9 mouse cellular contexts compared by ENCODE assay signal in genomic region chr13:93299316-93299715, GRCm38 (mm10). TPM values are rescaled to one million over a fixed set of nuclear protein-coding genes. Genes with fewer than 3 reads are reported as not detected.
A peak's percentile ranks its signal among the peaks of the same experiment; 100 is the strongest.
DNase-seq lines count a peak whose midpoint lies in the region; ATAC-seq lines count a peak whose summit lies in the region.
"Had no signal": no experiment of that assay in that cellular context is flagged by ENCODE, and none has a peak within 500 bp of the region (broad histone marks: within the 10 kb centered on the region; RNA-seq: fewer than 3 reads in every experiment).

TSS of gene Homer1 (plus strand) at chr13:93299635.

- WGBS in heart, embryonic 14.5 days: 85% methylated on average over 5 of the region's 5 CpGs
- WGBS in limb, embryonic 12.5 days: 50% methylated on average over 5 of the region's 5 CpGs
- 83% methylated on average over 5 of the region's 5 CpGs for WGBS in kidney, embryonic 14.5 days

- no peaks in the 10 kb centered on the region for H3K9me3 ChIP-seq in heart, embryonic 14.5 days (ENCODE audit: control insufficient read depth, low read length)
- H3K9me3 ChIP-seq in limb, embryonic 12.5 days: no peaks in the 10 kb centered on the region
- H3K9me3 ChIP-seq in kidney, embryonic 14.5 days (ENCODE audit: control insufficient read depth, low read length): no peaks in the 10 kb centered on the region

- no peak within 1 kb of the TSS for H3K4me3 ChIP-seq in heart, embryonic 14.5 days (ENCODE audit: control insufficient read depth in 1 of 2, insufficient read depth in 1 of 2, low read depth in 1 of 2, low read length in 2 of 2)
- H3K4me3 ChIP-seq in limb, embryonic 12.5 days (replicated peaks): no peak within 1 kb of the TSS
- H3K4me3 ChIP-seq in kidney, embryonic 14.5 days (ENCODE audit: low read length): no peak within 1 kb of the TSS

- H3K36me3 ChIP-seq in heart, embryonic 14.5 days (ENCODE audit: control insufficient read depth, insufficient read depth, low read length): no peaks in the 10 kb centered on the region
- no peaks in the 10 kb centered on the region for H3K36me3 ChIP-seq in limb, embryonic 12.5 days
- H3K36me3 ChIP-seq in kidney, embryonic 14.5 days (ENCODE audit: control insufficient read depth, insufficient read depth, low read length): no peaks in the 10 kb centered on the region

- DNase-seq in heart, adult 18-20 months: no peak
- DNase-seq in heart, adult 11 months: no peak
- peak; percentile 65 for DNase-seq in brain, adult 2 months (ENCODE audit: low read depth, low spot score)
- DNase-seq in ovary, adult 18-20 months (ENCODE audit: low spot score): no peak
- no peak for DNase-seq in thymus, postnatal 4 days
- DNase-seq: lung, embryonic 14.5 days had no signal

- ATAC-seq in heart, embryonic 14.5 days (ENCODE audit: insufficient number of reproducible peaks, insufficient read depth, low FRiP score, low read depth): no peak
- ATAC-seq in limb, embryonic 12.5 days (ENCODE audit: insufficient number of reproducible peaks, insufficient read depth, low FRiP score, low TSS enrichment, low read depth): no peak
- ATAC-seq in kidney, embryonic 14.5 days (ENCODE audit: low FRiP score, low TSS enrichment): no peak

- H3K27me3 ChIP-seq in heart, embryonic 14.5 days (ENCODE audit: control insufficient read depth, insufficient read depth, low read length): no peaks in the 10 kb centered on the region
- H3K27me3 ChIP-seq in limb, embryonic 12.5 days: no peaks in the 10 kb centered on the region
- H3K27me3 ChIP-seq in kidney, embryonic 14.5 days (ENCODE audit: control insufficient read depth, insufficient read depth, low read length): no peaks in the 10 kb centered on the region

- H3K9ac ChIP-seq in heart, embryonic 14.5 days (ENCODE audit: low read length): no peak within 1 kb of the TSS
- H3K9ac ChIP-seq in limb, embryonic 12.5 days (replicated peaks): no peak within 1 kb of the TSS
- H3K9ac ChIP-seq in kidney, embryonic 14.5 days (ENCODE audit: low read depth, low read length): no peak within 1 kb of the TSS
- H3K9ac ChIP-seq: lung, embryonic 14.5 days had no signal

- no peak within 1 kb of the TSS for H3K4me2 ChIP-seq in heart, embryonic 14.5 days (ENCODE audit: low read length)
- H3K4me2 ChIP-seq in limb, embryonic 12.5 days: no peak within 1 kb of the TSS
- no peak within 1 kb of the TSS for H3K4me2 ChIP-seq in kidney, embryonic 14.5 days (replicated peaks; ENCODE audit: low read depth, low read length)
- H3K4me2 ChIP-seq: lung, embryonic 14.5 days had no signal

- H3K4me1 ChIP-seq in heart, embryonic 14.5 days (ENCODE audit: control insufficient read depth in 2 of 2, insufficient read depth in 2 of 2, low read length in 2 of 2): peaks cover 0 to 6% of the 10 kb centered on the region in 2 experiments; a peak in 1 of 4 replicates
- H3K4me1 ChIP-seq in limb, embryonic 12.5 days (replicated peaks): peaks cover 6% of the 10 kb centered on the region
- H3K4me1 ChIP-seq in kidney, embryonic 14.5 days (ENCODE audit: control insufficient read depth, insufficient read depth, low read length): no peaks in the 10 kb centered on the region

- no peak within 1 kb of the TSS for H3K27ac ChIP-seq in heart, embryonic 14.5 days (replicated peaks in 1 of 2; ENCODE audit: control insufficient read depth in 1 of 2, insufficient read depth in 1 of 2, low read depth in 2 of 2, low read length in 2 of 2)
- H3K27ac ChIP-seq in limb, embryonic 12.5 days: no peak within 1 kb of the TSS
- no peak within 1 kb of the TSS for H3K27ac ChIP-seq in kidney, embryonic 14.5 days (ENCODE audit: low read depth, low read length)

RNA-seq across cellular contexts. Expression of gene Homer1, which starts in this region (rescaled TPM):
- 10 to 100 TPM; 58.9 to 60.1 TPM for total RNA-seq in heart, adult 18-20 months (2021)
- 18.8 and 20.3 TPM in 2 replicates for polyA plus RNA-seq in heart, embryonic 14.5 days (2014; fragmentation: Nextera tagmentation; extraction: Ambion mirVana)
- 11.9 and 13.2 TPM in 2 replicates for polyA plus RNA-seq in limb, embryonic 12.5 days (2016; fragmentation: Nextera tagmentation; extraction: Ambion mirVana)
- polyA plus RNA-seq in kidney, embryonic 14.5 days (2014; fragmentation: Nextera tagmentation; extraction: Ambion mirVana): 8.6 and 8.9 TPM in 2 replicates
